Mouse (Mus musculus) MEL (cell line): Measurements from ENCODE around the gene Cnn2.
A peak's percentile ranks its signal among the peaks of the same experiment; 100 is the strongest.

Experiments used
- CTCF ChIP-seq, 3 experiments: IDR thresholded peaks in 2 of 3; conservative IDR thresholded peaks in 1 of 3; 2 replicates each; pipeline ENCODE4 v1.5.1; 2011 to 2012; ENCODE audit warnings: low read length in 3 of 3, low read depth in 2 of 3, mild to moderate bottlenecking in 2 of 3, improper control_type of control experiment in 1 of 3, inconsistent platforms in 1 of 3, mixed read lengths in 1 of 3, moderate library complexity in 1 of 3; ENCODE audit not compliant: control insufficient read depth in 1 of 3, insufficient read depth in 1 of 3, poor library complexity in 1 of 3, severe bottlenecking in 1 of 3
- E2F4 ChIP-seq: IDR thresholded peaks from 2 replicates; pipeline ENCODE4 v1.6.1; 2011; ENCODE audit warnings: low read depth, low read length, improper control_type of control experiment, borderline replicate concordance
- GATA1 ChIP-seq: IDR thresholded peaks from 2 replicates; pipeline ENCODE4 v1.6.1; 2011; ENCODE audit warnings: low read depth, low read length, improper control_type of control experiment
- POLR2A ChIP-seq, 2 experiments: IDR thresholded peaks; 2 replicates each; pipeline ENCODE4 v1.6.1; 2011 to 2012; ENCODE audit warnings: low read length in 2 of 2, mild to moderate bottlenecking in 2 of 2, control low read depth in 1 of 2, improper control_type of control experiment in 1 of 2, low read depth in 1 of 2, moderate library complexity in 1 of 2; ENCODE audit not compliant: control insufficient read depth in 1 of 2, insufficient read depth in 1 of 2, poor library complexity in 1 of 2
- SMC3 ChIP-seq: IDR thresholded peaks from 2 replicates; pipeline ENCODE4 v1.6.1; 2011; ENCODE audit warnings: low read depth, low read length, improper control_type of control experiment

GRCm38 (mm10) chr10:80033511-80034391, 45.4 kb downstream of the Cnn2 start:
- peak; percentile 30 for TF ChIP-seq SMC3
- TF ChIP-seq CTCF (IDR thresholded peaks at IDR 0.05 in 2 of 3, conservative IDR thresholded peaks at IDR 0.05 in 1 of 3; ENCODE audit: control insufficient read depth in 1 of 3, insufficient read depth in 1 of 3, low read depth in 2 of 3, low read length in 3 of 3, poor library complexity in 1 of 3, severe bottlenecking in 1 of 3): peak in 2 of 3 experiments; percentile 51 to 54; a peak in 5 of 6 replicates
- TF ChIP-seq E2F4: no peak
- no peak for TF ChIP-seq GATA1
- peak in 1 of 2 experiments; percentile 35; a peak in 1 of 4 replicates for TF ChIP-seq POLR2A (IDR thresholded peaks at IDR 0.05; ENCODE audit: control insufficient read depth in 1 of 2, insufficient read depth in 1 of 2, low read depth in 1 of 2, low read length in 2 of 2, poor library complexity in 1 of 2)
